Mouse (Mus musculus): ENCODE results near the gene Vmn1r115. TPM values are rescaled to one million over a fixed set of nuclear protein-coding genes. Genes with fewer than 3 reads are reported as not detected.

The Vmn1r115 gene
- polyA plus RNA-seq (2012; rRNA removed; ENCODE audit: low replicate concordance): not detected in 2 replicates

GRCm38 (mm10) chr7:20844885-20845284 lies at the start of gene Vmn1r115:
Vmn1r115 (minus strand) TSS chr7:20844985.

GRCm38 (mm10) chr7:20884021-20884420 lies 39.2 kb upstream of the Vmn1r115 start, which contains the start of gene Vmn1r117:
Vmn1r117 (minus strand) TSS chr7:20884121.

GRCm38 (mm10) chr7:20871956-20872355 lies 27.2 kb upstream of the Vmn1r115 start, which contains the start of gene Vmn1r116:
Vmn1r116 (plus strand) TSS chr7:20872256.

GRCm38 (mm10) chr7:20812086-20812485 lies 32.7 kb downstream of the Vmn1r115 start, which contains the start of gene Vmn1r114:
Vmn1r114 (minus strand) TSS chr7:20812186.

Other genes with a start within 250 kb of the Vmn1r115 start
- gene Gm4513, start 246.0 kb downstream of the Vmn1r115 start, polyA plus RNA-seq (2012; rRNA removed; ENCODE audit: low replicate concordance): not detected in 2 replicates
- gene Vmn1r107, start 176.1 kb downstream of the Vmn1r115 start, polyA plus RNA-seq (2012; rRNA removed; ENCODE audit: low replicate concordance): not detected in 2 replicates
- gene Vmn1r111, start 141.8 kb downstream of the Vmn1r115 start, polyA plus RNA-seq (2012; rRNA removed; ENCODE audit: low replicate concordance): not detected in 2 replicates
- gene Gm10668, start 114.4 kb downstream of the Vmn1r115 start, polyA plus RNA-seq (2012; rRNA removed; ENCODE audit: low replicate concordance): not detected in 2 replicates
- not detected in 2 replicates for gene Vmn1r112, start 73.8 kb downstream of the Vmn1r115 start, polyA plus RNA-seq (2012; rRNA removed; ENCODE audit: low replicate concordance)
- not detected in 2 replicates for gene Vmn1r113, start 57.7 kb downstream of the Vmn1r115 start, polyA plus RNA-seq (2012; rRNA removed; ENCODE audit: low replicate concordance)
- gene Vmn1r114, start 32.8 kb downstream of the Vmn1r115 start, polyA plus RNA-seq (2012; rRNA removed; ENCODE audit: low replicate concordance): not detected in 2 replicates
- gene Vmn1r116, start 27.3 kb upstream of the Vmn1r115 start, polyA plus RNA-seq (2012; rRNA removed; ENCODE audit: low replicate concordance): not detected in 2 replicates
- not detected in 2 replicates for gene Vmn1r117, start 39.1 kb upstream of the Vmn1r115 start, polyA plus RNA-seq (2012; rRNA removed; ENCODE audit: low replicate concordance)
- gene Vmn1r118, start 67.4 kb upstream of the Vmn1r115 start, polyA plus RNA-seq (2012; rRNA removed; ENCODE audit: low replicate concordance): not detected in 2 replicates
- gene Vmn1r119, start 167.5 kb upstream of the Vmn1r115 start, polyA plus RNA-seq (2012; rRNA removed; ENCODE audit: low replicate concordance): not detected in 2 replicates
- not detected in 2 replicates for gene Vmn1r120, start 208.8 kb upstream of the Vmn1r115 start, polyA plus RNA-seq (2012; rRNA removed; ENCODE audit: low replicate concordance)